Mouse (Mus musculus) lung, postnatal 0 days (tissue): ENCODE data around the gene Gm8127.
"Not testable (repeated sequence)": the region's sequence is repeated elsewhere in the genome, so short reads cannot be mapped to it uniquely, and the experiment has no call there.

ENCODE experiments used
- CTCF ChIP-seq: IDR thresholded peaks from 2 replicates; pipeline ENCODE4 v1.5.1; 2016; ENCODE audit warnings: antibody characterized with exemption, mild to moderate bottlenecking
- EP300 ChIP-seq: IDR thresholded peaks from 2 replicates; pipeline ENCODE4 v1.6.1; 2016; ENCODE audit warnings: antibody characterized with exemption, mild to moderate bottlenecking, control low read depth

GRCm38 (mm10) chr14:43256511-43256910, 37.1 kb downstream of the Gm8127 start:
- TF ChIP-seq EP300, CTCF: not testable (repeated sequence)
